Mouse (Mus musculus): Measurements from ENCODE around the gene Lamtor1. TPM values are rescaled to one million over a fixed set of nuclear protein-coding genes. Genes with fewer than 3 reads are reported as not detected.
"Not testable (repeated sequence)": the region's sequence is repeated elsewhere in the genome, so short reads cannot be mapped to it uniquely, and the experiment has no call there.

Gene Lamtor1
- total and polyA plus RNA-seq, 3 experiments, result 96.5 to 146 (median 136) TPM

GRCm38 (mm10) chr7:101938348-101938747, 32.6 kb downstream of the Lamtor1 start:
- Histone ChIP-seq H3K9me3 (replicated peaks) (no peaks in the 10 kb centered on the region), H3K36me3 (replicated peaks) (peaks cover 44% of the 10 kb centered on the region), H3K4me3 (ENCODE audit: low read depth, low read length) (no peak overlapping the region), H3K4me1 (ENCODE audit: insufficient read depth, low read depth, low read length) (peaks cover 24% of the 10 kb centered on the region), H3K27me3 (ENCODE audit: insufficient read depth, low read length) (no peaks in the 10 kb centered on the region)
- ATAC-seq (ENCODE audit: extremely low read depth, insufficient number of reproducible peaks, low FRiP score, poor library complexity, severe bottlenecking), result no peak
- TF ChIP-seq POLR2AphosphoS5 (IDR thresholded peaks at IDR 0.05; ENCODE audit: insufficient replicate concordance, low read depth, low read length) (no peak), GATA2 (IDR thresholded peaks at IDR 0.05; ENCODE audit: borderline replicate concordance, low read depth, low read length) (no peak), CTCF (IDR thresholded peaks at IDR 0.05; ENCODE audit: low read depth, low read length) (no peak), TAL1 (conservative IDR thresholded peaks at IDR 0.05; ENCODE audit: low read depth, low read length) (no peak), GATA1 (IDR thresholded peaks at IDR 0.05; ENCODE audit: borderline replicate concordance, low read length) (no peak)
- no peak for DNase-seq (ENCODE audit: low spot score)

GRCm38 (mm10) chr7:101939758-101940157, 34.1 kb downstream of the Lamtor1 start:
- ATAC-seq (ENCODE audit: extremely low read depth, insufficient number of reproducible peaks, low FRiP score, poor library complexity, severe bottlenecking) (no peak), DNase-seq (ENCODE audit: low spot score) (no peak)
- Histone ChIP-seq H3K4me3 (ENCODE audit: low read depth, low read length) (no peak overlapping the region), H3K4me1 (ENCODE audit: insufficient read depth, low read depth, low read length) (peaks cover 23% of the 10 kb centered on the region), H3K36me3 (replicated peaks) (peaks cover 44% of the 10 kb centered on the region), H3K9me3 (replicated peaks) (no peaks in the 10 kb centered on the region), H3K27me3 (ENCODE audit: insufficient read depth, low read length) (no peaks in the 10 kb centered on the region)
- TF ChIP-seq GATA2 (IDR thresholded peaks at IDR 0.05; ENCODE audit: borderline replicate concordance, low read depth, low read length), result no peak
- TF ChIP-seq GATA1 (IDR thresholded peaks at IDR 0.05; ENCODE audit: borderline replicate concordance, low read length), result no peak
- TF ChIP-seq TAL1 (conservative IDR thresholded peaks at IDR 0.05; ENCODE audit: low read depth, low read length), result no peak

GRCm38 (mm10) chr7:101949008-101949407, 43.3 kb downstream of the Lamtor1 start:
- H3K27me3 ChIP-seq (ENCODE audit: insufficient read depth, low read length); ATAC-seq (ENCODE audit: extremely low read depth, insufficient number of reproducible peaks, low FRiP score, poor library complexity, severe bottlenecking); H3K4me3 ChIP-seq (ENCODE audit: low read depth, low read length); DNase-seq (ENCODE audit: low spot score); H3K9me3 ChIP-seq (replicated peaks): not testable (repeated sequence)
- peaks cover 16% of the 10 kb centered on the region for H3K4me1 ChIP-seq (ENCODE audit: insufficient read depth, low read depth, low read length)
- peaks cover 21% of the 10 kb centered on the region for H3K36me3 ChIP-seq (replicated peaks)

GRCm38 (mm10) chr7:101951648-101952047, 45.9 kb downstream of the Lamtor1 start:
- DNase-seq (ENCODE audit: low spot score) (no peak), ATAC-seq (ENCODE audit: extremely low read depth, insufficient number of reproducible peaks, low FRiP score, poor library complexity, severe bottlenecking) (no peak)
- Histone ChIP-seq H3K4me3 (ENCODE audit: low read depth, low read length) (no peak overlapping the region), H3K9me3 (replicated peaks) (no peaks in the 10 kb centered on the region), H3K27me3 (ENCODE audit: insufficient read depth, low read length) (no peaks in the 10 kb centered on the region), H3K36me3 (replicated peaks) (peaks cover 21% of the 10 kb centered on the region), H3K4me1 (ENCODE audit: insufficient read depth, low read depth, low read length) (peaks cover 24% of the 10 kb centered on the region)
- TF ChIP-seq POLR2AphosphoS5 (IDR thresholded peaks at IDR 0.05; ENCODE audit: insufficient replicate concordance, low read depth, low read length) (no peak), TAL1 (conservative IDR thresholded peaks at IDR 0.05; ENCODE audit: low read depth, low read length) (no peak), CTCF (IDR thresholded peaks at IDR 0.05; ENCODE audit: low read depth, low read length) (no peak), GATA2 (IDR thresholded peaks at IDR 0.05; ENCODE audit: borderline replicate concordance, low read depth, low read length) (no peak), GATA1 (IDR thresholded peaks at IDR 0.05; ENCODE audit: borderline replicate concordance, low read length) (no peak)

GRCm38 (mm10) chr7:101952098-101952497, 46.4 kb downstream of the Lamtor1 start:
- DNase-seq (ENCODE audit: low spot score), result no peak
- Histone ChIP-seq H3K27me3 (ENCODE audit: insufficient read depth, low read length) (no peaks in the 10 kb centered on the region), H3K9me3 (replicated peaks) (no peaks in the 10 kb centered on the region), H3K36me3 (replicated peaks) (peaks cover 23% of the 10 kb centered on the region), H3K4me3 (ENCODE audit: low read depth, low read length) (no peak overlapping the region), H3K4me1 (ENCODE audit: insufficient read depth, low read depth, low read length) (peaks cover 28% of the 10 kb centered on the region)
- TF ChIP-seq GATA2 (IDR thresholded peaks at IDR 0.05; ENCODE audit: borderline replicate concordance, low read depth, low read length), result no peak
- TF ChIP-seq GATA1 (IDR thresholded peaks at IDR 0.05; ENCODE audit: borderline replicate concordance, low read length), result no peak
- TF ChIP-seq POLR2AphosphoS5 (IDR thresholded peaks at IDR 0.05; ENCODE audit: insufficient replicate concordance, low read depth, low read length), result no peak
- no peak for TF ChIP-seq TAL1 (conservative IDR thresholded peaks at IDR 0.05; ENCODE audit: low read depth, low read length)
- no peak for TF ChIP-seq CTCF (IDR thresholded peaks at IDR 0.05; ENCODE audit: low read depth, low read length)
- ATAC-seq (ENCODE audit: extremely low read depth, insufficient number of reproducible peaks, low FRiP score, poor library complexity, severe bottlenecking), result no peak

- TF ChIP-seq POLR2AphosphoS5 (IDR thresholded peaks at IDR 0.05; ENCODE audit: insufficient replicate concordance, low read depth, low read length) (no peak), TAL1 (conservative IDR thresholded peaks at IDR 0.05; ENCODE audit: low read depth, low read length) (no peak), GATA2 (IDR thresholded peaks at IDR 0.05; ENCODE audit: borderline replicate concordance, low read depth, low read length) (no peak), GATA1 (IDR thresholded peaks at IDR 0.05; ENCODE audit: borderline replicate concordance, low read length) (no peak), CTCF (IDR thresholded peaks at IDR 0.05; ENCODE audit: low read depth, low read length) (no peak)
- Histone ChIP-seq H3K27me3 (ENCODE audit: insufficient read depth, low read length) (no peaks in the 10 kb centered on the region), H3K9me3 (replicated peaks) (no peaks in the 10 kb centered on the region), H3K36me3 (replicated peaks) (peaks cover 19% of the 10 kb centered on the region), H3K4me3 (ENCODE audit: low read depth, low read length) (no peak overlapping the region), H3K4me1 (ENCODE audit: insufficient read depth, low read depth, low read length) (peaks cover 26% of the 10 kb centered on the region)
- ATAC-seq (ENCODE audit: extremely low read depth, insufficient number of reproducible peaks, low FRiP score, poor library complexity, severe bottlenecking) (no peak), DNase-seq (ENCODE audit: low spot score) (no peak)
Measured at GRCm38 (mm10) chr7:101954163-101954562, 48.5 kb downstream of the Lamtor1 start.

GRCm38 (mm10) chr7:101955276-101955675, 49.6 kb downstream of the Lamtor1 start:
- Histone ChIP-seq H3K4me1 (ENCODE audit: insufficient read depth, low read depth, low read length) (peaks cover 27% of the 10 kb centered on the region), H3K36me3 (replicated peaks) (peaks cover 19% of the 10 kb centered on the region), H3K4me3 (ENCODE audit: low read depth, low read length) (no peak overlapping the region), H3K27me3 (ENCODE audit: insufficient read depth, low read length) (no peaks in the 10 kb centered on the region), H3K9me3 (replicated peaks) (no peaks in the 10 kb centered on the region)
- ATAC-seq (ENCODE audit: extremely low read depth, insufficient number of reproducible peaks, low FRiP score, poor library complexity, severe bottlenecking) (no peak), DNase-seq (ENCODE audit: low spot score) (no peak)
- TF ChIP-seq TAL1 (conservative IDR thresholded peaks at IDR 0.05; ENCODE audit: low read depth, low read length) (no peak), POLR2AphosphoS5 (IDR thresholded peaks at IDR 0.05; ENCODE audit: insufficient replicate concordance, low read depth, low read length) (no peak), CTCF (IDR thresholded peaks at IDR 0.05; ENCODE audit: low read depth, low read length) (no peak), GATA2 (IDR thresholded peaks at IDR 0.05; ENCODE audit: borderline replicate concordance, low read depth, low read length) (no peak), GATA1 (IDR thresholded peaks at IDR 0.05; ENCODE audit: borderline replicate concordance, low read length) (no peak)

Measured in G1E (cell line).